9 mouse cellular contexts compared by ENCODE assay signal in genomic region chr17:16051713-16052112, GRCm38 (mm10).
DNase-seq lines count a peak whose midpoint lies in the region; ATAC-seq and TF ChIP-seq lines count a peak whose summit lies in the region.
"Had no signal": no experiment of that assay in that cellular context is flagged by ENCODE, and none has a peak within 500 bp of the region (broad histone marks: within the 10 kb centered on the region; RNA-seq: fewer than 3 reads in every experiment).

No protein-coding gene starts in this region.

- TF ChIP-seq EP300 in heart, adult 2 months (IDR thresholded peaks at IDR 0.05; ENCODE audit: insufficient read depth, low read depth, low read length): no peak

- WGBS in heart, adult 2 months: 34% methylated on average over 5 of the region's 5 CpGs
- WGBS in heart, embryonic 12.5 days: 59% methylated on average over 5 of the region's 5 CpGs
- 73% methylated on average over 5 of the region's 5 CpGs for WGBS in hindbrain, embryonic 10.5 days

- H3K27me3 ChIP-seq in heart, adult 2 months (ENCODE audit: control insufficient read depth, insufficient read depth, low read length): no peaks in the 10 kb centered on the region
- H3K27me3 ChIP-seq in heart, embryonic 12.5 days (replicated peaks): no peaks in the 10 kb centered on the region
- H3K27me3 ChIP-seq in hindbrain, embryonic 10.5 days (ENCODE audit: insufficient read depth, poor library complexity, severe bottlenecking): no peaks in the 10 kb centered on the region
- H3K27me3 ChIP-seq: limb, embryonic 13.5 days had no signal

- ATAC-seq in heart, embryonic 12.5 days (ENCODE audit: insufficient number of reproducible peaks, low FRiP score): no peak

- H3K4me2 ChIP-seq in heart, embryonic 12.5 days: no peak overlapping the region
- H3K4me2 ChIP-seq: limb, embryonic 13.5 days had no signal

- H3K36me3 ChIP-seq in heart, adult 2 months (ENCODE audit: control insufficient read depth, insufficient read depth, low read length): no peaks in the 10 kb centered on the region
- no peaks in the 10 kb centered on the region for H3K36me3 ChIP-seq in heart, embryonic 12.5 days
- no peaks in the 10 kb centered on the region for H3K36me3 ChIP-seq in hindbrain, embryonic 10.5 days
- H3K36me3 ChIP-seq: limb, embryonic 13.5 days had no signal

- no peak for TF ChIP-seq POLR2A in heart, adult 2 months (IDR thresholded peaks at IDR 0.05; ENCODE audit: insufficient read depth, low read depth, low read length)

- H3K4me1 ChIP-seq in heart, adult 2 months (ENCODE audit: control insufficient read depth, insufficient read depth, low read length): no peaks in the 10 kb centered on the region
- H3K4me1 ChIP-seq in heart, embryonic 12.5 days (replicated peaks): no peaks in the 10 kb centered on the region
- no peaks in the 10 kb centered on the region for H3K4me1 ChIP-seq in hindbrain, embryonic 10.5 days (replicated peaks)
- H3K4me1 ChIP-seq: limb, embryonic 13.5 days had no signal

- peak; percentile 25 to 28 for DNase-seq in heart, adult 2 months
- DNase-seq in embryo, embryonic 10.5 days (ENCODE audit: low spot score): peak; percentile 31
- DNase-seq in kidney, adult 9 months: peak; percentile 58
- peak; percentile 19 for DNase-seq in ovary, postnatal 14 days (ENCODE audit: low spot score)
- no peak for DNase-seq in hindbrain, embryonic 10.5 days (ENCODE audit: low spot score)
- DNase-seq in spleen, adult 12 weeks (ENCODE audit: low spot score): no peak
- no peak for DNase-seq in left cerebral cortex, adult 9 months (ENCODE audit: low spot score in 2 of 2)

- intact Hi-C loops in heart, adult 2 months (cut with DNase I): no loop called here

- TF ChIP-seq CTCF in heart, adult 2 months (IDR thresholded peaks at IDR 0.05): no peak

- no peak overlapping the region for H3K9ac ChIP-seq in heart, adult 2 months (ENCODE audit: low read depth, low read length)
- H3K9ac ChIP-seq in heart, embryonic 12.5 days: no peak overlapping the region
- H3K9ac ChIP-seq: limb, embryonic 13.5 days had no signal

- no peak overlapping the region; the same call in 1 of the 2 replicates for H3K27ac ChIP-seq in heart, adult 2 months
- no peak overlapping the region for H3K27ac ChIP-seq in heart, embryonic 12.5 days (ENCODE audit: poor library complexity, severe bottlenecking)
- no peak overlapping the region for H3K27ac ChIP-seq in hindbrain, embryonic 10.5 days
- H3K27ac ChIP-seq: limb, embryonic 13.5 days had no signal

- no peaks in the 10 kb centered on the region for H3K79me2 ChIP-seq in heart, adult 2 months (replicated peaks; ENCODE audit: control insufficient read depth, insufficient read depth, low read length)

- no peaks in the 10 kb centered on the region for H3K9me3 ChIP-seq in heart, embryonic 12.5 days (replicated peaks)
- H3K9me3 ChIP-seq in hindbrain, embryonic 10.5 days: no peaks in the 10 kb centered on the region
- H3K9me3 ChIP-seq: limb, embryonic 13.5 days had no signal

- H3K4me3 ChIP-seq in heart, adult 2 months: no peak overlapping the region
- H3K4me3 ChIP-seq in heart, embryonic 12.5 days: no peak overlapping the region
- no peak overlapping the region for H3K4me3 ChIP-seq in hindbrain, embryonic 10.5 days
- H3K4me3 ChIP-seq: limb, embryonic 13.5 days had no signal

Comparison
In these comparisons a context has a peak if more than half of its experiments do, and no peak if none do; other contexts are left out.
1. DNase-seq: peak in heart, adult 2 months (2 of 2), embryo, embryonic 10.5 days (single experiment), kidney, adult 9 months (single experiment) and ovary, postnatal 14 days (single experiment); none in hindbrain, embryonic 10.5 days (single experiment), spleen, adult 12 weeks (single experiment) and left cerebral cortex, adult 9 months (0 of 2).